Mouse (Mus musculus) liver, adult 2 months (tissue): ENCODE results near the gene Abhd15. TPM values are rescaled to one million over a fixed set of nuclear protein-coding genes. Genes with fewer than 3 reads are reported as not detected.

ENCODE experiments used
- DNase-seq: peaks from one replicate; pipeline ENCODE4 v3.0.0-alpha.2; 2011; ENCODE audit warnings: low read depth, low spot score; ENCODE audit errors: extremely low read depth
- H3K27ac ChIP-seq: fragments of 200-500 bp; replicated peaks from 2 replicates; pipeline ENCODE4 v1.5.1; 2012; ENCODE audit warnings: low read depth, mild to moderate bottlenecking, control low read depth, inconsistent platforms, low read length; ENCODE audit not compliant: insufficient read depth
- H3K27me3 ChIP-seq: fragments of 200-500 bp; 2 replicates; pipeline ENCODE4 v1.6.1; 2012; ENCODE audit warnings: mild to moderate bottlenecking, moderate library complexity, low read length, inconsistent platforms; ENCODE audit not compliant: control insufficient read depth, insufficient read depth
- H3K36me3 ChIP-seq: fragments of 200-500 bp; 2 replicates; pipeline ENCODE4 v1.6.1; 2012; ENCODE audit warnings: low read length, inconsistent platforms; ENCODE audit not compliant: control insufficient read depth, insufficient read depth
- H3K4me1 ChIP-seq: fragments of 200-500 bp; 2 replicates; pipeline ENCODE4 v1.6.1; 2011; ENCODE audit warnings: low read length; ENCODE audit not compliant: control insufficient read depth, insufficient read depth
- H3K4me3 ChIP-seq: fragments of 200-500 bp; 2 replicates; pipeline ENCODE4 v1.5.1; 2011; ENCODE audit warnings: low read depth, mild to moderate bottlenecking, control low read depth, low read length, moderate library complexity; ENCODE audit not compliant: insufficient read depth
- H3K79me2 ChIP-seq: fragments of 200-500 bp; 2 replicates; pipeline ENCODE4 v1.6.1; 2012; ENCODE audit warnings: inconsistent platforms, mild to moderate bottlenecking, low read length, moderate library complexity; ENCODE audit not compliant: control insufficient read depth, insufficient read depth
- H3K9ac ChIP-seq: fragments of 200-500 bp; 2 replicates; pipeline ENCODE4 v1.6.1; 2012; ENCODE audit warnings: low read depth, mild to moderate bottlenecking, control low read depth, inconsistent platforms, low read length
- CTCF ChIP-seq: fragments of 200-500 bp; IDR thresholded peaks from 2 replicates; pipeline ENCODE4 v1.5.1; 2011; ENCODE audit warnings: low read depth, low read length, control low read depth
- POLR2A ChIP-seq: fragments of 200-500 bp; IDR thresholded peaks from 2 replicates; pipeline ENCODE4 v1.6.1; 2011; ENCODE audit warnings: low read length, control low read depth; ENCODE audit not compliant: insufficient read depth; ENCODE audit errors: extremely low read depth
- WGBS: fragments of 180-500 bp; shearing (Covaris S2); methylation state at CpG from one replicate; pipeline ENCODE4 v1.1.7; 2018; 5-methylcytosine and 5-hydroxymethylcytosine counted together
- polyA plus RNA-seq: library from polyadenylated mRNA; depleted of rRNA; stranded (reverse); fragments of >200 nt; gene quantifications from 2 replicates; pipeline ENCODE4 v1.2.3, GENCODE M21; 2012
- total RNA-seq: library from RNA; depleted of rRNA; stranded (reverse); fragments of >200 nt; gene quantifications from 2 replicates; pipeline ENCODE4 v1.2.3, GENCODE M21; 2014

Abhd15 gene
- total and polyA plus RNA-seq, 2 experiments = 32.7 to 43.0 TPM

DNA sequence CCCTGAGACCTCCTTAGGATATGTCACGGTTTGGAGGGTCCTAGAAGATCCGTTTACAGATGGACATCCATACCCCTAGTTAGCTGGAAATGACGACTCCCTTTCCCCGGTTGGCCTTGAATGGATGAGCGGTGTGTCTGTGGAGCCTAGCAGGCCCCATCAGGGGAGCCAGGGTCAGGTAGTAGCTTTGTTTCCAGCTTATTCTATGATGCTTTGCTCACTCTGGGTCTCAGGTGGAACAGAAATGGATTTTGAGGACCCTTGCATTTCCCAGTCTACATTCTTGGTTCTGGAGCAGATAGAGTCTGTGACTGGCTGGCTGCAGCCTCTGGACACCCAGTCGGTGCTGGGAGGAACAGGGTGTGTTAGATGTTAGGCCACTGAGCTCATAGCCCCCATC, 20.1 kb upstream of the Abhd15 start:
- Histone ChIP-seq H3K9ac (no peak overlapping the region), H3K27ac (no peak overlapping the region), H3K36me3 (no peaks in the 10 kb centered on the region), H3K27me3 (no peaks in the 10 kb centered on the region), H3K4me3 (no peak overlapping the region), H3K79me2 (peaks cover 11% of the 10 kb centered on the region), H3K4me1 (peaks cover 14% of the 10 kb centered on the region)
- TF ChIP-seq POLR2A (no peak), CTCF (no peak)
- no peak for DNase-seq
- 73% methylated on average over 6 of the region's 6 CpGs for WGBS

- Histone ChIP-seq H3K36me3 (no peaks in the 10 kb centered on the region), H3K27ac (no peak overlapping the region), H3K79me2 (peaks cover 11% of the 10 kb centered on the region), H3K27me3 (no peaks in the 10 kb centered on the region), H3K4me3 (no peak overlapping the region), H3K4me1 (peaks cover 14% of the 10 kb centered on the region), H3K9ac (no peak overlapping the region)
- TF ChIP-seq CTCF (no peak), POLR2A (no peak)
- DNase-seq = no peak
Observed at GRCm38 (mm10) chr11:77495507-77495906, 19.4 kb upstream of the Abhd15 start.

DNA sequence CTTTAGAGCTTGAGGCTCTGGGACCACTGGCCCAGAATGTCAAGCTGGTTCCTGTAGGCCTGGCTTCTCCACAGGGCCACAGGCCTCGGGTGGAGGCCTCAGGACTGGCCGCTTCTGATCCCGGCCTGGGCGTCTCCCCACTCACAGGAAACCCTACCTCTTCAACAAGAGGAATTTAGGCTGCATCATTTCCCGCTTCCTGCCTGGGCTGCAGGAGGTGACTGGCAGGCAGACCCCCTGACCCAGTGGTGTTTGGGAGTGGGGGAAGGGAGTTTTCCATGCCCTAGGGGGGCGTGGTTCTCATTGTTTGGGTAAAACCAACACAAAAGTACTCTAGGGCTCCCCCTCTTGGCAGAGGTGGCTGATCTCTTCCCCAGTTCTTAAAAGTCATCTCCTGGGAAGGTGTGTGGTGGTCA, 17.6 kb upstream of the Abhd15 start:
- H3K4me3 ChIP-seq = no peak overlapping the region
- TF ChIP-seq CTCF (peak; percentile 27; the same call in 1 of the 2 replicates), POLR2A (no peak)
- no peak for DNase-seq
- no peaks in the 10 kb centered on the region for H3K36me3 ChIP-seq
- H3K27ac ChIP-seq = peak overlapping the region; percentile 46
- no peaks in the 10 kb centered on the region for H3K27me3 ChIP-seq
- H3K79me2 ChIP-seq = peaks cover 11% of the 10 kb centered on the region
- H3K9ac ChIP-seq = no peak overlapping the region
- 70% methylated on average over 6 of the region's 6 CpGs for WGBS
- H3K4me1 ChIP-seq = peaks cover 7% of the 10 kb centered on the region

- TF ChIP-seq CTCF = no peak
- TF ChIP-seq POLR2A = no peak
- Histone ChIP-seq H3K4me1 (peaks cover 7% of the 10 kb centered on the region), H3K27ac (peak overlapping the region; percentile 23; the same call in 1 of the 2 replicates), H3K79me2 (peaks cover 11% of the 10 kb centered on the region), H3K4me3 (no peak overlapping the region), H3K27me3 (no peaks in the 10 kb centered on the region), H3K36me3 (no peaks in the 10 kb centered on the region), H3K9ac (no peak overlapping the region)
- WGBS = 76% methylated on average over 4 of the region's 4 CpGs
- no peak for DNase-seq
Observed at GRCm38 (mm10) chr11:77497851-77498250, 17.1 kb upstream of the Abhd15 start.

GRCm38 (mm10) chr11:77498261-77499139, 16.4 kb upstream of the Abhd15 start:
- peaks cover 11% of the 10 kb centered on the region for H3K79me2 ChIP-seq
- 0 out of 2 replicates have a peak overlapping the region, but pooled peaks have one; percentile 23 for H3K27ac ChIP-seq
- no peak overlapping the region for H3K9ac ChIP-seq
- H3K27me3 ChIP-seq = no peaks in the 10 kb centered on the region
- no peak overlapping the region for H3K4me3 ChIP-seq
- peaks cover 7% of the 10 kb centered on the region for H3K4me1 ChIP-seq
- H3K36me3 ChIP-seq = no peaks in the 10 kb centered on the region
- WGBS = 82% methylated on average over 12 of the region's 12 CpGs
- no peak for DNase-seq
- TF ChIP-seq CTCF = no peak
- no peak for TF ChIP-seq POLR2A

GRCm38 (mm10) chr11:77499354-77499753, 15.6 kb upstream of the Abhd15 start:
- Histone ChIP-seq H3K27ac (no peak overlapping the region), H3K4me1 (peaks cover 5% of the 10 kb centered on the region), H3K27me3 (no peaks in the 10 kb centered on the region), H3K4me3 (no peak overlapping the region), H3K36me3 (no peaks in the 10 kb centered on the region), H3K79me2 (peaks cover 11% of the 10 kb centered on the region; the same call in 1 of the 2 replicates), H3K9ac (no peak overlapping the region)
- TF ChIP-seq CTCF (no peak), POLR2A (no peak)
- DNase-seq = no peak
- 89% methylated on average over 7 of the region's 7 CpGs for WGBS
